Mouse (Mus musculus) common myeloid progenitor, adult 5-6 weeks (primary cell): Measurements from ENCODE around the gene Ccnd3. TPM values are rescaled to one million over a fixed set of nuclear protein-coding genes. Genes with fewer than 3 reads are reported as not detected.
"Not testable (repeated sequence)": the region's sequence is repeated elsewhere in the genome, so short reads cannot be mapped to it uniquely, and the experiment has no call there.

Experiments used
- ATAC-seq: replicated peaks from 2 replicates; pipeline ENCODE4 v1.8.0; 2016; ENCODE audit warnings: low read depth, mild to moderate bottlenecking, moderate TSS enrichment, inconsistent platforms; ENCODE audit not compliant: poor library complexity, severe bottlenecking
- total RNA-seq: library from RNA; stranded (forward); fragments of 200-1000, 187-1606 nt; gene quantifications from 2 replicates; pipeline ENCODE4 v1.2.3, GENCODE M21; 2017

Gene Ccnd3
- total RNA-seq, 1 experiment from 2014 or later, result 61.9 TPM

DNA sequence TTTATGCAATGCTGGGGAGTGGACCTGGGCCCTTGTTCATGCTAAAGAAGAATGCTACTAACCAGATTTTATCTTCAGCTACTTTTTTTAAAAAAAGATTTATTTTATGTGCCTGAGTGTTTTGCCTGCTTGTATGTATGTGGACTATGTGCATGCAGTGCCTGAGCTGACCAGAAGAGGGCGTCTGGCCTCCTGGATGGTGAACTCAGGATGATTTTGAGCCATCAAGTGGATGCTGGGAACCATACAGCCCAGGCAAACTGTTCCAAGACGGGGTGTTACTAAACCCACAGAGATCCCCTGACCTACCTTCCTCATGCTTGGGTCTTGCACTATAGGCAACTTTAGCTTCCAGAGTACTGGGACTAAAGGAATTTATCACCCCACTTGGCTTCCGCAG, 29.1 kb upstream of the Ccnd3 start:
- no peak for ATAC-seq

DNA sequence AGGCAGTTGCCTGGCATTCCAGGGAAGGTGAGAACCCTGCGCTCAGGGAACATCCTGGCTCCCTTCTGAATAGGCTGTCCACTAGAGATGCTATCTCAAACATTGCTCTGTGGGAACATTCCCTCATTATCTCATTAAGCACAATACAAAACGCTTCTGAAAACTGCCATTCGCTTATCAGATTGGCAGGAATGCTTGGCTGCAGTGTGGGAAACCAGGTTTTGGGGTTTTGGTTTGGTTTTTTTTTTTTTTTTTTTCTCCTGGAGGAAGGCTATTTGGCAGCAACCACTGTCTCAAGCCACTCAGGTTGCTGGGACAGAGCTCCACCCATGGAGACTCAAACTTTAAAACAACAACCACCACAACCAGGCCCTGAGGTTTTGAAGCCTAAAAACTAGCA, 25.0 kb upstream of the Ccnd3 start:
- no peak for ATAC-seq

DNA sequence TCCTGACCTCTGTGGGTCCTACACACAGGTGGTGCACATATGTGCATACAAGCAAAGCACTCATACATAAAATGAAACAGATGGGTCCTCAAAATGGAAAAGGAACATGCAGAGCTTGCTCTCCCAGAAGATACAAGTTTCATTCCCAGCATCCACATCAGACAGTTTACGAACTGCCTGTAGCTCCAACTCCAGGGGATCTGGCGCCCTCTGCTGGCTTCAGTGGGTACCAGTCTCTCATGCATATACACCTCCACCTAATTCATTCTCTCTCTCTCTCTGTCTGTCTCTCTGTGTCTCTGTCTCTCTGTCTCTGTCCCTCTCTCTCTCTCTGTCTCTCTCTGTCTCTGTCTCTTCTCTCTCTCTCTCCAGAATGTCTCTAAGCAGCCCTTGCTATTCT, 22.4 kb upstream of the Ccnd3 start:
- ATAC-seq, result peak; percentile 46; the same call in 1 of the 2 replicates

DNA sequence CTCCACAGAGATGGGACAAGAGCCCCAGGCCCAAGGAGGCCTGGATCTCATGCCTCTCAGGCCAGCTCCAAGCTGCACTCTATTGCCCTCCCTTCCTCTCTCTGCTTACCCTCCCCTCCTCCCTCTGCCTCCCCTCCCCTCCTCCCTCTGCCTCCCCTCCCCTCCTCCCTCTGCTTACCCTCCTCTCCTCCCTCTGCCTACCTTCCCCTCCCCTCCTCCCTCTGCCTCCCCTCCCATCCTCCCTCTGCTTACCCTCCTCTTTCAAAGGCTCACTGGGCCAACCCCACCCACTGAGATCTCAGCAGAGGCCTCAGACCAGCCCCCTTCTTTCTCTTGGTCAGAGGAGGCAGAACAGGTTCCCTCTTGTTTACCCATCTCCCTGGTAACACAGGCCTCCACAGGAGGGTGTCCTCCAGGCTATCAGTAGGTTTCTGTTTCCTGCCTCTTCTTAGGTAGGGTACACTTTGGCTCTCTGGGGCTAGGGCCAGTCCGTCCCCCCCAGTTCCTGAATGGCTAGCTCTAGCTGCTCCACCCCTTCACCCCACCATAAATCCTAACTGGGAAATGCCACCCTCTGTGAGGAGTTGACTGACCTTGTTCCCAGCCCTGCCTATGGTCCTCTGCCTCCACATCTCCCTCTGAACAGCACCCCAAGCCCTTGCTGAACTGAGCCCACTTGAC, 20.5 kb upstream of the Ccnd3 start:
- peak; percentile 55 for ATAC-seq

DNA sequence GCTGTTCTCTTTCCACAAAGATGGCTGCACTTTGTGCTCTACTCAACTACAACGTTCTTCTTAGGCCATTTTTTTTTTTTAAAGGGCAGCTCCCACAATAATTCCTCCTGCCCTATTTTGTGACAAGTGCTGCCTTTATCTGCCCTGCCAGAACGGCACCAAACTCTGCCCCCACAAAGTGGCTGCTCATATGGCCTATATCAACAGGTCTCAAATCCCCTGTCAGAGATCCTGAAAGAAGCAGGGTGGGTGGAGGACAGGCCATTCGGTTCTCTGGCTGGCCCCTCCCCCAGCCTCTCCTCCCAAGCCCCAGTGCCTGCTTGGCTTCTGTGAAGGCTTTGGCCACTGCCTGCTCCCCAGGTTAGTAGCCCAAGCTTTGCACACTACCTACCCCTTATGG, 19.9 kb upstream of the Ccnd3 start:
- 0 out of 2 replicates have a peak, but pooled peaks have one; percentile 8 for ATAC-seq

DNA sequence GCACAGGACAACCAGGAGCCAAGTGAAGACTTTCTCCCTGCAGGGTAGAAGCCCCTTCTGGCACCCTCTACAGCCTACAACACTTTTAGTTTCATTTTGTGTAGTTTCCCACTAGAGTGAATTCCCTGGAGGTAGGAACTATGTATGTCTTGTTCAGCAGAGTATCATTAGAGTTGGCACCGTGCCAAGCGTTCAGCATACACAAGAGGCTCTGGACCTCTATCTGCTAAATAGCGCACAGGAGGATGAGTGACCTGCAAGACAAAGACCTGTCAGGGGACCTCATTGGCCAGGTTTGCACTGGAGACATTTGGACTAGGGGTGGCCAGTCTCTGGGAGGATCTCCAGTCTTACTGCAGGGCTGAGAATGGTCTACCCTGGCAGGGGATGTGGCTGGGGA, 19.1 kb upstream of the Ccnd3 start:
- no peak for ATAC-seq

DNA sequence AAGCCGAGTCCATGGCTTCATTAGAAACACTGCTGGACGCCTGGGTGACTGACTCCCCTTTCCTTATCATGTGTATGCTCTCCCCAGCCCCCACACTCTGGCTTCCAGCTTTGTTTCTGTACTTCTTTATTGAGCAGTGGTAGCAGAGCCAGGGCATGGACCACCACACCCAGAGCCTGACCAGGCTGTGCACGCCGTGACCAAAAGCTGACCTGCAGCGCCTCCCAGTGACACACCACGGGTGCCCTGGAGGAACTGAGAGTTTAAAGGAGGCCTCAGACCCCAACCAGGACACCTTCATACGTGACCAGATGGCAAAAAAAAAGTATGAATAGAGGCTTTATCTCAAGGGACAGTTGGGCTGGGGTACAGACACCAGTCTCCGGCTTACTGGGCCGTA, 14.1 kb upstream of the Ccnd3 start:
- no peak for ATAC-seq

DNA sequence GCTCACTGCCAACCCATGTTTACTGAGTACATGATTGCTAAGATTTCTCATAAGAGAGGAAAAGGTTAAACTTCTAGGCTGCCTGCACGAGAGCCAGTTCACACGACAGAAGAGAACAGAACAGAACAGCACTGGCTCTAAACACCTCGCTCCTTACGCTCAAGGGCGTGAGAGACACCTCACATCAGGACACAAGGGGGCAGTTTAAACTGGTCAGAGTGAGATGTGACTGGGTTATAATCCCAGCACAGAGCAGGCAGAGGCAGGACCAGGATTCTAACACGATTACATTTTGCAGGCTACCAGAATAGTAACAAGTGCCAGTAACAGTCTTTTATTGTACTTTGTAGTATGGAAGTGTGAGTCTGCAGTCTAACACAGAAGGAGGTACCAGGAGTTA, 12.1 kb upstream of the Ccnd3 start:
- ATAC-seq, result no peak

DNA sequence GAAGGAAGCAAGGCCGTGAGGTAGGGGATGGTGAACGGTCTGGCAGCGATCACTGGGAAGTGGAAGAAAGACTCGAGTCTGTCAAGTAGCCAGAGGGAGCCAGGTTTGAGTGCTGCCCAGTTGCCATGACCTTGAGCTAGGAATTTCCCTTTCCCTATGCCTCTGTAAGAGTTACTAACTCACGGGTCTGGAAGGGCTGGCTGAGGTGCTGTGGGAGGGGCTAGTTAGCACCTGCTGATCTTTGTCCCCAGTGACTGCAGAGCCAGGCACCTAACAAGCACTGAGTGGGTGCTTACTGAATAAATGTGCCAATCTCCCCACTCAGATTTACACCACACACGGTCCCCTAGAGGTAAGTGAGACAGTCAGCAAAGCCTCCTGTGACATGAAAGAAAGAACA, 11.2 kb upstream of the Ccnd3 start:
- ATAC-seq, result no peak

DNA sequence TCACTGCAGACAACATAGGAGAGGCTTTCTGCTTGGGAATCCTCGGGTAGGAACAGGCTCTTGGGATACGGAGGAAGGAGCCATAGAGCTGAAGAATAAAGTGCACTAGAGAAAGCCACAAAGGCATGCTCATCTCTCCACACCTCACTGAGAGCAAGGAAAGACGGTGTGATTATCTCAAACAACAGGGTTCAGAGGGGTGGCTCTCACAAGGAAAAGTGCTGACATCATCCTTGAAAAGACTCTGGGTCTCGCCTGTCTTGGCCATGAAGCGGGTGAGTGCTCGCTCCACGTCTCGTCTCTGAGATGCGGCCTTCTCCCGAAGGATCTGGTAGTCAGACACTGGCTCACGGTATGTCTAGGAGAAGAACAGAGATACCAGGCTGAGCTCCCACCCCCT, 10.7 kb upstream of the Ccnd3 start:
- no peak for ATAC-seq

DNA sequence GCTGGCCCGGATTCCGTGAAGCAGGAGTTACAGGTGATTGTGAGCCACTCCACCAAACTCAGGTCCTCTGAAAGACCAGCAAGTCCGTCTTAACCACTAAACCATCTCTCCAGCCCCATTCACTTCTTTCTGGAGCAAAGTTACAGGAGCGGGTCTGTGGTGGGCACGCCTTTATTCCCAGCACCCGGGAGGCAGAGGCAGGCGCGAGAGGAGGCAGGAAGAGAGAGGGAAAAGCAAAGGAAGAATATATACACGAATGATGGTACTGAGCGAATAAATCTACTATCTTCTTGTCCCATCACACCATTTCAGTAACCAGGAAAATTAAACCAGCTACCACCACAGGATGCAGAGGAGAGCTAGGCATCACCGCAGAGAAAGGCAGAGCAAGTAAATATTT, 3.3 kb upstream of the Ccnd3 start:
- no peak for ATAC-seq

DNA sequence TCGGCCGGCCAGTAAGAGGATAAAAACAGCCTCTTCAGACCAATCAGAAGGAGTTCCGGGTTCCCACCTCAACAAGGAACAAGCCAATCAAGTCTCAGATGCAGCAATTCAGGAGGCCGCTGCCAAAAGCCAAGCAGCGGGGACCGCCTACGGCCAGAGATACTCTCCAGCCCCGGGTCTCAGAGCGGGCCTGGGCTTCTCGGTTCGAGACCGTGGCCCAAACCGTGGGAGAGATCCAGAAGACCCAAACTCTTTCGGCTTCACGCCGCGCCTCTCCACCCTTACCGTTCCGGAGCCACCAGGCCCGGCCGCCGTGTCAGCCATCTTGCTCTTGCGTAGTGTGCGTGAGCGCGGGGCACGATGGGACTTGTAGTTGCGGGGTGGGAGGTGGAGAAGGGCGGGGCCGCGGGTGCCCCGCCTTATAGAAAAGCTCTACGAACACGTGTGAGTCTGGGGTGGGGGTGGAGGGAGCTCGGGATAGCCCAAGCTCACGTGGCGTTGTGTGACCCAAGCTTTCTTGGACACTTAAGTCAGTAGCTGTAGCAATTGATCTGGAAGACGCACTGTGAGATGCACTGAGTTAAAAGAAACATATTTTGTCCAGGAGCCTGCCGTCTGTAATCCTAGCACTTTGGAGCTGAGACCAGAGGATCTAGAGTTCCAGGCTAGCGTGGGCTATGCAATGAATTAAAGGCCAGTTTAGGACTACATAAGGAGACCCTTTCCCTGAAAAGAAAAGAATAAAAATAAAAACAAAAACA, 2.7 kb upstream of the Ccnd3 start, which contains the start of gene Taf8:
TSS of gene Taf8 (minus strand) at position 347 of the 761 bp plus-strand sequence.
- ATAC-seq, result peak; percentile 85

DNA sequence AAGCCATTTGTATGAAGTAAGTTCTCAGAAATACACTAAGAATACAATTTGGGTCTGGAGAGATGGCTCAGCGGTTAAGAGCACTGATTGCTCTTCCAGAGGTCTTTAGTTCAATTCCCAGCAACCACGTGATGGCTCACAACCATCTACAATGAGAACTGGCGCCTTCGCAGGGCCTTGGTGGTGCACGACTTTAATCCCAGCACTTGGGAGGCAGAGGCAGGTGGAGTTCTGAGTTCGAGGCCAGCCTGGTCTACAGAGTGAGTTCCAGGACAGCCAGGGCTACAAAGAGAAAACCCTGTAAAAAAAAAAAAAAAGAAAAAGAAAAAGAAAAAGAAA, 2.2 kb upstream of the Ccnd3 start:
- ATAC-seq, result not testable (repeated sequence)

DNA sequence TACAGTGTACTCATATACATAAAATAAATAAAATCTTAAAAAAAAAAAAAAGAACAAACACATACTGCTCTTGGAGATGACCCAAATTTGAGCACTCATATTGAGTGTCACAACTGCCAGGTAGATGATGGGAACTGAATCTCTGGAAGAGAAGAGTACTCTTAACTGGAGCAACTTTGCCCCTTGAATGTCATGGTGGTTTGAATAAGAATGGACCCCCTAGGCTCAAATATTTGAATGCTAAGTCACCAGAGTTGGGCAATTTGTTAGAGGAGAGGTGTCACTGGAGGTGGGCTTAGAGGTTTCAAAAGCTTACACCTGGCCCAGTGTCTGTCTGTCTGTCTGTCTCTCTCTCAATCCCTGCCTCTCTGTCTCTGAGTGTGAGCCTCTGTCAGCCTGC, 1.2 kb upstream of the Ccnd3 start:
- ATAC-seq, result no peak

DNA sequence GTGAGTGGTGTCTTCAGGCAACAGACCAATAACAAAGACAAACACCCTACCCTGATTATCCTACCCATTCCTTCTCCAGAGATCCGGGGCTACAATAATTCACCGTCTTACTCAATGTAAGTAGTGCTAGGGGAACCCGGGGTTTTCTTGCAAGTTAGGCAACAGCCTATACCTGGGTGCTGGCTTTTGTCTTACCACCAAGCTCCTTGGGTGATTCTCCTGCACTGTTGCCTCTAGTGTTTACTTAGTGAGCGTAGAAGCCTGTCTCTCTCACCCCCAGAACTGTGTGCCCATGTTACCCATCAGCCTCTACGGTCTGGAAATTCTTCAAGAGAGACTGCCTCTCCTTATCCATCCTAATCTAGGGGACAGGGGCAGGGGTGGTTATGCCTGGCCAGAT, 623 bp upstream of the Ccnd3 start:
- ATAC-seq, result no peak

DNA sequence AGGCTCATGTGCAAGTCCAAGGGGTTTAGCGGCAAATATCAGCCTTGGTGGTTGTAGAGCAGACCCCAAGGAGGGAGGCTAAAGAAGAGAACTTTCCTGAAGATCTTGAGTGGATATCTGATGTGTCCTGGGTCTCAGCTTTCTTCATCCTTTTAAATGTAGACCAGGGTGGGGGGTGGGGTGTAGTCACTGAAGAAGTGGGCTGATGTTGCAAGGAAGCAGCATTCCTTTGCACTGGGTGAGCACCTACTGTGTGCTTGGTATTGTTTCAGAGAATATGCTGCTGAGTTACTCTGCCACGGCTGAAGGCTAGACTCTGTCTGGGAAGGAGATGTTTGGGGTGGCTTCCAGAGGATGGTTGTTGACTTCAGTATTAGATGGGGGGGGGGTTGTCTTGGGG, 715 bp downstream of the Ccnd3 start:
- no peak for ATAC-seq

DNA sequence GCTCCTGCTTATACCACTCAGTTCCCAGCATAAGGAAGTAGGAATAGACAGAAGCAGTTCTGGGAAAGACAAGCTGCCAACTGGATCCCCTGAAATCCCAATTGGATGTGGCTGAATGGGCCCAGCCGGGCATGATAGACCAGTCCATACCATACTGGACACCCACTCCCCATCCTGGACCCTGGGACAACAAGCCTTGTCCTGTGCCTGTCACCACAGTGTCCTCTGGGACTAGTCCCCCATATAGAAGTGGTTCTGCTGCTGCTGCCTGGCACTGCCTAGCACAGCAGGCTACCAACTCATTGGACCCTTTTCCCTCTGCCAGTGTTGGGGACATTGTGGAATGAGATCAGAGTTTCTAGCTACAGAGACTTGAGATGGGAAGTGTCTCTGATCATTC, 1.2 kb downstream of the Ccnd3 start:
- ATAC-seq, result no peak

DNA sequence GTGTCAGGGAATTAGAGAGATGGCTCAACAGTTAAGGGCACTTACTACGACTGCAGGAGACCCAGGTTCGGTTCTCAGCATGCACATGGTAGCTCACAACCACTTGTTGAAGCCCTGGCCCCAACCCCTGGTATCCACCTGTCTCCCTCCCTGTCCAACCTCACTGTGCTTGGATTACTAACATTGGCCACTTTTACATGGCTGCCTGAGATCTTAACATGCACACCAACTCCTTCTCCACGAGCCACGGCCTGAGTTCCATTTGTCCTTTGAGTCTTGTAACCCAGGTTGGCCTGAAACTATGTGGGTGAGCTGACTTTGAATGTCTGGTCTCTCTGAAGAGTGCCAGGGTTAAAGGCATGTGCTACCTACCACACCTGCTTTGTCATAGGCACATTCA, 1.8 kb downstream of the Ccnd3 start:
- no peak for ATAC-seq

DNA sequence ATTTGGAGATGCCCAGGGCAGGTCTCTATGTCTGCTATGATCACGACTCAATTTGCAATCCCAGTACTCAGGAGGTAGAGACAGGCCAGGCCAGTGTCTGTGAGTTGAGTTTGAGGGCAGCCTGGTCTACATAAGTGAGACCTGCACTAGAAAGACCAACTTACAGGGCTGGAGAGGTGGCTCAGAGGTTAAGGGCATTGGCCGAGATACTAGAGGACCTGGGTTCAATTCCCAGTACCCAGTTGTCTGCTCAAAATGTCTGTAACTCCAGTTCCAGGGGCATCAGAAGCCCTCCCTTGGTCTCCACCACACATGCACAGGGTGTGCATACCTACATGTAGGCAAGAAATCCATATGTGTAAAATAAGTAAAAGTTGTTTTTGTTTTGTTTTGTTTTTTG, 2.7 kb downstream of the Ccnd3 start:
- ATAC-seq, result 0 out of 2 replicates have a peak, but pooled peaks have one; percentile 0

DNA sequence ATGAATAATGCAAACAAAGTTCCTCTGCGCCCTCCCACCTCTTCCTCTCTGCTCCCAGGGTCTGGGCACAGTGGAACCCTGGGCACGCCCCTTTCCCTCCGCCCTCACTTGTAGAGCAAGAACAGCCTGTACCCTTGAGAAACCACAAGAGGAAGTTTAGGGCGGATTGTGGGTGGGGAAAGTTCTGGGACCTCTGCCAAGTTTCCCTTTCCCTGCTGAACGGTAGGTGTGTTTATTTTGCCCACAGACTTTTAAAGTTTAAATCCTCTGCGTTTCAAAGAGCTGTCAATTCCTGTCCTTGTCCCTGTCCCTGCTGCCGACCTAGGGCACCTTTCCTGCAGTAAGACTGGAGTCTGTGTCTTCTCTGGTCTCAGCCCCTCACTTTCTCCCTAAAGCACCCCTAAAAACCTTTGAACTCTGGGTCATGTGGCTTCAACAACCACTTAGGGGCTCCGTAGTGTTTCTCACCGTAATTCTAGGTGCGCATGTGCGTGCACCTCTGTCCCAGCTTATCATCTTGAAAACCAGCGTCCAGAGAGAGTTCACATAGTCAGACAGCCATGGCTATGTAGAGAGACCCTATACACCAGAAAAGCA, 3.3 kb downstream of the Ccnd3 start:
- ATAC-seq, result peak; percentile 70

DNA sequence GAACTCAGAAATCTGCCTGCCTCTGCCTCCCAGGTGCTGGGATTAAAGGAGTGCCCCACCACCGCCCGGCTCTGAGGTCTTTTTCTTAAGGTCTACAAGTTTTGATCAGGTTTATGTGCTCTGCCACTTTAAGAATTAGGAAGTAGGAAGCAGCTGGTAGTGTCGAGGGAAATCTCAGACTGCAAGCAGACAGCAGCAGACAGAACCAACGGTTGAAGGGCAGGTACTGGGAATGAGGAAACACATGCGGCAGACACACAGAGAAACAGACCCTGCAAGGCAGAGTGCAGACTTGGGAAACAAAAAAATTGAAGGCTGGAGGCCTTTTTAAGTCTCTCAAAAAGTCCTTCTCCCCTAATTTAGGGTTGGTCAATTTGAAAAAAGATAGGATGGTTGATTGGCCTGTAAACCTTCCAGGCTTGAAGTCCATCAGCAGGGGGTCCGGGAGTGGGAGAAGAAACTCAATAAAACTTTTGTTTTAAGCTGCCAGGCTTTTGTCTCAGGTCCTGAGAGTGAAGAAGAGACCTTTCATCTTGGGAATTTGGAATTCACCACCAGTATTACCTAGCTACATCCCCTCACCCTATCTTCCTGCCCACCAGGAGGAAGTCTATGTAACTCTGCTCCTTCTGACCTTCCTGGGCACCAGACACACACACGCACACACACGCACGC, 4.3 kb downstream of the Ccnd3 start:
- no peak for ATAC-seq
